Mouse (Mus musculus) heart, embryonic 12.5 days (tissue): Measurements from ENCODE around the gene Olfm1. TPM values are rescaled to one million over a fixed set of nuclear protein-coding genes. Genes with fewer than 3 reads are reported as not detected.
A peak's percentile ranks its signal among the peaks of the same experiment; 100 is the strongest.

Source experiments
- ATAC-seq: fragments of 200-750 bp; cut with Nextera tagmentation; 2 replicates; pipeline ENCODE4 v1.8.0; 2017; ENCODE audit warnings: moderate TSS enrichment, moderate library complexity; ENCODE audit not compliant: insufficient number of reproducible peaks, low FRiP score
- H3K27ac ChIP-seq: fragments of 300-500 bp; sonication (generic); 2 replicates; pipeline ENCODE4 v1.5.1; 2016; ENCODE audit warnings: mild to moderate bottlenecking, moderate library complexity; ENCODE audit not compliant: poor library complexity, severe bottlenecking
- H3K27me3 ChIP-seq: fragments of 300-500 bp; sonication (generic); replicated peaks from 2 replicates; pipeline ENCODE4 v1.6.1; 2016; ENCODE audit warnings: mild to moderate bottlenecking, moderate library complexity
- H3K36me3 ChIP-seq: fragments of 300-500 bp; sonication (generic); 2 replicates; pipeline ENCODE4 v1.6.1; 2016; ENCODE audit warnings: mild to moderate bottlenecking, moderate library complexity
- H3K4me1 ChIP-seq: fragments of 300-500 bp; sonication (generic); replicated peaks from 2 replicates; pipeline ENCODE4 v1.6.1; 2016; ENCODE audit warnings: mild to moderate bottlenecking
- H3K4me2 ChIP-seq: fragments of 300-500 bp; sonication (generic); 2 replicates; pipeline ENCODE4 v1.6.1; 2016; ENCODE audit warnings: mild to moderate bottlenecking, moderate library complexity
- H3K4me3 ChIP-seq: fragments of 300-500 bp; sonication (generic); 2 replicates; pipeline ENCODE4 v1.5.1; 2016; ENCODE audit warnings: mild to moderate bottlenecking
- H3K9ac ChIP-seq: fragments of 300-500 bp; sonication (generic); 2 replicates; pipeline ENCODE4 v1.6.1; 2016; ENCODE audit warnings: mild to moderate bottlenecking, moderate library complexity
- H3K9me3 ChIP-seq: fragments of 300-500 bp; sonication (generic); replicated peaks from 2 replicates; pipeline ENCODE4 v1.6.1; 2016; ENCODE audit warnings: mild to moderate bottlenecking, moderate library complexity
- WGBS: fragments of 180-500 bp; shearing (Covaris S2); methylation state at CpG from one replicate; pipeline ENCODE4 v1.1.7; 2016; 5-methylcytosine and 5-hydroxymethylcytosine counted together
- polyA plus RNA-seq: library from polyadenylated mRNA; unstranded; fragments of >200 nt; fragmentation: Nextera tagmentation; extraction: Ambion mirVana; gene quantifications from 2 replicates; pipeline ENCODE4 v1.2.1, GENCODE M21; 2016

The Olfm1 gene
- polyA plus RNA-seq, 1 experiment from 2014 or later: 6.2 TPM

DNA sequence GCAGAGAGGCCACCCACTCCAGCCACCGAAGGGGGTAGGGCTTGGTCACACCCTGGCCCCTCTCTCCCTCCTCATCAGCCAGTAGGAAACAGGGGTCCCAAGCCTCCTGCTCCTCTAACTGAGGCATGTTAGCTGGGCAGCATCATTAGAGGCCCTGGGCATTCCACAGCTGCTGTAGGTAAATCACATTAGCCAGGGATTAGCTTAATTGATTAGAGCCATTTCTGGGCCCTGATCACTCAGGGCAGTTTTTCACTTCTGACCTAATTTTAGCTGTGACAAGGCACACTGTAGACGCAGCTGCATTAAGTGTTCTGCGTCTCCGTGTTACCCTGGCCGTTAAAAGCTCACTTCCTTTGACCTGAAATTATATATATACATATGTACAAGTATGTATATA, 20.1 kb downstream of the Olfm1 start:
- H3K4me3 ChIP-seq: no peak overlapping the region
- no peak overlapping the region for H3K27ac ChIP-seq
- no peak for ATAC-seq
- no peaks in the 10 kb centered on the region for H3K9me3 ChIP-seq
- peaks cover 39% of the 10 kb centered on the region for H3K27me3 ChIP-seq
- WGBS: 51% methylated on average over 5 of the region's 5 CpGs
- peak overlapping the region; percentile 1; the same call in 1 of the 2 replicates for H3K9ac ChIP-seq
- no peaks in the 10 kb centered on the region for H3K4me1 ChIP-seq
- no peaks in the 10 kb centered on the region for H3K36me3 ChIP-seq
- H3K4me2 ChIP-seq: no peak overlapping the region

- no peak overlapping the region for H3K27ac ChIP-seq
- no peaks in the 10 kb centered on the region for H3K9me3 ChIP-seq
- 67% methylated on average over 5 of the region's 5 CpGs for WGBS
- H3K36me3 ChIP-seq: no peaks in the 10 kb centered on the region
- no peak overlapping the region for H3K4me3 ChIP-seq
- H3K27me3 ChIP-seq: peaks cover 17% of the 10 kb centered on the region
- ATAC-seq: no peak
- peaks cover 15% of the 10 kb centered on the region for H3K4me1 ChIP-seq
- no peak overlapping the region for H3K9ac ChIP-seq
- H3K4me2 ChIP-seq: no peak overlapping the region
These were observed 23.5 kb downstream of the Olfm1 start for GRCm38 (mm10) chr2:28216211-28216775.

GRCm38 (mm10) chr2:28217783-28218182, 25.0 kb downstream of the Olfm1 start:
- Histone ChIP-seq H3K27ac (no peak overlapping the region), H3K9ac (no peak overlapping the region), H3K9me3 (no peaks in the 10 kb centered on the region), H3K4me2 (no peak overlapping the region), H3K4me3 (no peak overlapping the region), H3K4me1 (peaks cover 15% of the 10 kb centered on the region), H3K27me3 (peaks cover 2% of the 10 kb centered on the region; the same call in 1 of the 2 replicates), H3K36me3 (no peaks in the 10 kb centered on the region)
- ATAC-seq: no peak
- WGBS: 75% methylated on average over 1 of the region's 1 CpGs

DNA sequence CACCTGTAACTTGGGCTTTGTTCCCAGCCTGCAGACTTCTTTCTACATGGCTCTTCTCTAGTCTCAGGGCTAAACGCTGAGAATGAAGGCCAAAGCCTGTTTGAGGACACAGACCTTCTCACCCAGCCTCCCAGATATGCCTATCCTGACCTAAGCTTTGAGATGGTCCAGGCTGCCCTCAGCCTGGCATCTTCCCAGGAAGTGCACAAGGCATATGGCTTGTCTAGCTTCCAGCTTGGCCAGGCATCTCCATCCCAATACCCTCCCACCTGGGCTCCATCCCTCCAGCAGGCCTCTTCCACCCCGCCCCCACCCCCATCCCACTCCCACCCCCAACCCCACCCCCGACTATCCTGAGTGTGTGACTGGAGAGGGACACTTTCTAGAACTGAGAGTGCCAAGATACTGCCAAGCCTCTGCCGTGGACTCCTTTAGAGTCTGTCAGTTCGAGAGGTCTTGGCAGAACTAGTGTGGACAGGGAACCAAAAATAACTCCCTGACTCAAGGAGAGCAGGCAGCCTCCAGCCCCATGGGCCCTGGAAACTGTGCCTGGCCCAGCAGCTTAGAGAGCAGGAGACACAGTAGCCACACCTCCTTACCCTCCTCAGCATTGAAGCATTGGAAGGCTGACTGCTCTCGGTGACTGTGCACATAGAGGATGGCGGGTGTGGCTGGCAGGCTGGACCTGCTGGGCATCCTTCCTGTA, 26.0 kb downstream of the Olfm1 start:
- no peak overlapping the region for H3K9ac ChIP-seq
- ATAC-seq: peak; percentile 55; the same call in 1 of the 2 replicates
- no peaks in the 10 kb centered on the region for H3K9me3 ChIP-seq
- peak overlapping the region; percentile 6; the same call in 1 of the 2 replicates for H3K4me2 ChIP-seq
- WGBS: 41% methylated on average over 7 of the region's 7 CpGs
- H3K4me1 ChIP-seq: peaks cover 15% of the 10 kb centered on the region
- no peak overlapping the region for H3K4me3 ChIP-seq
- peak overlapping the region; percentile 32; the same call in 1 of the 2 replicates for H3K27ac ChIP-seq
- H3K36me3 ChIP-seq: no peaks in the 10 kb centered on the region
- peaks cover 6% of the 10 kb centered on the region; the same call in 1 of the 2 replicates for H3K27me3 ChIP-seq

DNA sequence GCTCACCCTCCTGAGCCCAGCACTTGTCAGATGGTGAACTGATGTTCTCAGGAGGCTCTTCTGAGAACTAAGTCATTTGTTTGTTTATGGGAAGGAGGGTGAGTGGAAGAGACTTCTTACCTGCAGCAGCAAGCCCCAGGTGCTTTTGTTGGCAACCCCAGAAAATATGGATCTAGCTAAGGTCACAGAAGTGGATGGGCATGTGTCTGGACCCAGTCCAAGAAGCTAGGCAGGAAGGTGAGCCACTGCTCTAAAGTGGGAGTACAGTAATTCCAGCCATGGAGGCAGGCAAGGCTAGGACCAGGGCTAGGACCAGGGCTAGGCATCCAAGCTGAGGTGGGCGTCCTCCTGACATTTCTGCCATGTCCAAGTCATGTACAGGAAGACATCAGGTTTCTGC, 26.8 kb downstream of the Olfm1 start:
- Histone ChIP-seq H3K27me3 (peaks cover 6% of the 10 kb centered on the region; the same call in 1 of the 2 replicates), H3K9me3 (no peaks in the 10 kb centered on the region), H3K4me3 (no peak overlapping the region), H3K27ac (no peak overlapping the region), H3K4me2 (no peak overlapping the region), H3K36me3 (no peaks in the 10 kb centered on the region), H3K9ac (no peak overlapping the region), H3K4me1 (peaks cover 15% of the 10 kb centered on the region)
- 79% methylated on average over 1 of the region's 1 CpGs for WGBS
- no peak for ATAC-seq

DNA sequence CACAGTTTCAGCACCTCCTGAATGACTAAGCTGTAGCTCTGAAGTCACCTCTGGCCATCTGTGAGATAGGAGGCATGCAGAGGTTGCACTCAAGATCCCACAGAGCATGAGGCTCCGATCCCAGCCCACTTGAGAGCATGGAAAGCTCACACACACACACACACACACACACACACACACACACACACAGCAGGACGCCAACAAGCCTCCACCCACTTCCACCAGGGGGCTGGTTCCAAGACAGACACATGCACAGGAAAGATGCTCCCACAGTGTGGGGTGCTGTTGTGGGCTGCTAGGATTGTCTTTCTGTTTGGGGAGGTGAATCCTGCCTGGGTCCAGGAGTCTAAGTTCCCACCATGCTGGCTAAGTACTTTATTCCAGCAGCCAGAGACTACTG, 29.0 kb downstream of the Olfm1 start:
- no peak for ATAC-seq
- no peak overlapping the region for H3K4me3 ChIP-seq
- WGBS: 54% methylated on average over 2 of the region's 2 CpGs
- H3K27ac ChIP-seq: no peak overlapping the region
- H3K9me3 ChIP-seq: no peaks in the 10 kb centered on the region
- H3K9ac ChIP-seq: no peak overlapping the region
- H3K27me3 ChIP-seq: peaks cover 6% of the 10 kb centered on the region; the same call in 1 of the 2 replicates
- H3K36me3 ChIP-seq: no peaks in the 10 kb centered on the region
- H3K4me1 ChIP-seq: peaks cover 22% of the 10 kb centered on the region
- no peak overlapping the region for H3K4me2 ChIP-seq

DNA sequence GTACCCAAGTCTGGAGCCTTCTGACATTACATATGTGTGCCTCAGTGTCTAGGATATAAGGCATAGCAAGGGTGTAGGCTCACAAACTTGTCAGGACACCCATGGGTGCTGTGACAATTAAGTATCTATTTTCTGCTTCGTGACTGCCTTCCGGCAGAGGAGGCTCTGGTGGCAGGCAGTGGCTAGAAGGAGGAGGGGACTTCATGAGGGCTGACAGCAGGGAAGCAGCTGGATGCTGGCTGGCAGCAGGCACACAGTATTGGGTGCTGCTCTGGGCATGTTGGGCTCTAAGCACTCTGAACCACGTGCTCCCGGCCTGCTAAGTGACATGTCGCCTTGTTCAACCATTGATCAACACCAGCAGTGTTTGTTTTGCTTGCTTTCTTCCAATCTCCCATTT, 32.0 kb downstream of the Olfm1 start:
- Histone ChIP-seq H3K9me3 (no peaks in the 10 kb centered on the region), H3K9ac (no peak overlapping the region), H3K27ac (no peak overlapping the region), H3K4me1 (peaks cover 7% of the 10 kb centered on the region; the same call in 1 of the 2 replicates), H3K4me3 (no peak overlapping the region), H3K4me2 (no peak overlapping the region), H3K27me3 (peaks cover 10% of the 10 kb centered on the region; the same call in 1 of the 2 replicates), H3K36me3 (peaks cover 7% of the 10 kb centered on the region)
- no peak for ATAC-seq
- WGBS: 56% methylated on average over 5 of the region's 5 CpGs

- no peak overlapping the region for H3K4me3 ChIP-seq
- H3K4me2 ChIP-seq: no peak overlapping the region
- ATAC-seq: no peak
- H3K36me3 ChIP-seq: peaks cover 11% of the 10 kb centered on the region
- 44% methylated on average over 3 of the region's 3 CpGs for WGBS
- no peak overlapping the region for H3K9ac ChIP-seq
- peaks cover 7% of the 10 kb centered on the region; the same call in 1 of the 2 replicates for H3K4me1 ChIP-seq
- no peaks in the 10 kb centered on the region for H3K9me3 ChIP-seq
- H3K27ac ChIP-seq: no peak overlapping the region
- peaks cover 10% of the 10 kb centered on the region; the same call in 1 of the 2 replicates for H3K27me3 ChIP-seq
These were observed 33.1 kb downstream of the Olfm1 start for GRCm38 (mm10) chr2:28225906-28226305.

DNA sequence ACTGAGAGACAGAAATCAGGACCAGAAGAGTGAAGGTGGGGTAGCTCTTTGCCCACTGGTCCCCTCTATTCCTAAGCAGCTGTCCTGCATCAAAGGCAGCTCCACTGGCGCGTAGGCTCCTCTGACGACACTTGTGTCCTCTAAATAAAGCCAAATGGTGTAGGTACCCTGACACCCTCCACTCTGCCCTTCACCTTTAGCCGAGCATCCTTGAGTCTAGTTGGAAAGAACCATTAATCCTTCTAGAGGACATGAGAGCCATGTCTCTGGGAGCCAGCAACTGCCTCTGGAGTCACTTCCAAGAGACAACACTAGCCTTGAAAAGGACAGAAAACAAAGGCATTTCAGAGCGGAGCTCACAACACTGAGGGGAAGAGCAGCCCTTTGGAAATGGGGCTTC, 34.2 kb downstream of the Olfm1 start:
- peaks cover 7% of the 10 kb centered on the region; the same call in 1 of the 2 replicates for H3K4me1 ChIP-seq
- ATAC-seq: no peak
- H3K36me3 ChIP-seq: peaks cover 11% of the 10 kb centered on the region
- 59% methylated on average over 5 of the region's 5 CpGs for WGBS
- H3K9me3 ChIP-seq: no peaks in the 10 kb centered on the region
- no peak overlapping the region for H3K27ac ChIP-seq
- peaks cover 10% of the 10 kb centered on the region; the same call in 1 of the 2 replicates for H3K27me3 ChIP-seq
- H3K4me3 ChIP-seq: no peak overlapping the region
- no peak overlapping the region for H3K4me2 ChIP-seq
- no peak overlapping the region for H3K9ac ChIP-seq

DNA sequence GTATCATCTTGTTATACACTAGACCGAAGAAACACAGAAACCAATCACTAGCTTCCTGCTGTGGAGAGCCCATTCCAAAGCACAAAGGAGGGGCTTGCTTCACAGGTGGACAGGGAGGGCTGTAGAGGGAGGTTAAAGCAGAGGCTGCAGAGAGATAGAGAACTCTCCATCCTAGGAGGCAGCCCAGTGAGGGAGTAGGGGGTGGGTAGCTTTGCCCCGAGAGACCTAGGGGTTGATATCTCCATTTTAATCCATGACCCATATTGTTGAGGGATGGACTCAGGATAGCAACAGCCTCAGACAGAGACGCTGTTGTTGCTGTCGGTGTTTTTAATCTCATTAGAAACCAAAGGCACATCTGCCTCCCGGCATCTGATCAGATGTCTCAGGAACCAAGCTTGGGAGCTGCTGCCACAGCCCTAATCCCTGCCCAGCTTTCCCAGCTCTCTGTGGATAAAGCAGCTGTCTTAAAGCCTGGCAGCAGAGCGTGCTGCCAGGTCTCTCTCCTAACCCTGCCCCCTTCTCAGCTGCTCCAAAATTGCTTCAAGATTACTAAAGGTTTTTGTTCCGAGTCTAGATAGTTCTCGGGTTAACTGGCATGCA, 34.9 kb downstream of the Olfm1 start:
- Histone ChIP-seq H3K27me3 (peaks cover 10% of the 10 kb centered on the region; the same call in 1 of the 2 replicates), H3K36me3 (peaks cover 11% of the 10 kb centered on the region), H3K27ac (no peak overlapping the region), H3K4me2 (no peak overlapping the region), H3K9me3 (no peaks in the 10 kb centered on the region), H3K4me1 (peaks cover 7% of the 10 kb centered on the region; the same call in 1 of the 2 replicates), H3K4me3 (no peak overlapping the region), H3K9ac (no peak overlapping the region)
- no peak for ATAC-seq
- WGBS: 52% methylated on average over 8 of the region's 8 CpGs

DNA sequence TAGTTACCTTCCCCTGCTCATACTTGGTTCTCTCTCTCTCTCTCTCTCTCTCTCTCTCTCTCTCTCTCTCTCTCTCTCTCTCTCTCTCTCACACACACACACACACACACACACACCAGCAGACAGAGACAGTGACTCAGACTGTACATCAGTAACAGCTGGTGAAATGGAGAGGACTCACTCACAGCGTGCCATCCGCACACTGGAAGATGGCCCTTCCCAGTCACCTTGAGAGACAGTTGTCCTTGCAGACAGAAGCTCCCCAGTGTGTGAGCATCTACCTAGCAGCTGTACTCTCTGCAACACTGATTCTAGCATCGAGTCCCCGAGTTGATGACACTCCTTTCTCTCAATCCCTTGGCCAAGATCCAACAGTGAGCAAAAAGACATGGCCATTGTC, 35.6 kb downstream of the Olfm1 start:
- H3K4me3 ChIP-seq: no peak overlapping the region
- H3K27ac ChIP-seq: no peak overlapping the region
- no peak for ATAC-seq
- WGBS: 79% methylated on average over 4 of the region's 4 CpGs
- H3K27me3 ChIP-seq: peaks cover 5% of the 10 kb centered on the region; the same call in 1 of the 2 replicates
- peaks cover 11% of the 10 kb centered on the region for H3K36me3 ChIP-seq
- no peaks in the 10 kb centered on the region for H3K9me3 ChIP-seq
- no peak overlapping the region for H3K9ac ChIP-seq
- H3K4me2 ChIP-seq: no peak overlapping the region
- H3K4me1 ChIP-seq: peaks cover 7% of the 10 kb centered on the region; the same call in 1 of the 2 replicates
